Mouse (Mus musculus) kidney, embryonic 14.5 days (tissue): ENCODE results near the gene Mkrn1. TPM values are rescaled to one million over a fixed set of nuclear protein-coding genes. Genes with fewer than 3 reads are reported as not detected.

Experiments used
- ATAC-seq: fragments of 200-750 bp; cut with Nextera tagmentation; 2 replicates; pipeline ENCODE4 v1.8.0; 2017; ENCODE audit warnings: moderate number of reproducible peaks, mild to moderate bottlenecking, moderate TSS enrichment, moderate library complexity; ENCODE audit not compliant: low FRiP score, low TSS enrichment
- H3K27ac ChIP-seq: fragments of 300-500 bp; sonication (generic); 2 replicates; pipeline ENCODE4 v1.5.1; 2014; ENCODE audit warnings: low read depth, mild to moderate bottlenecking, low read length, moderate library complexity, mixed read lengths
- H3K27me3 ChIP-seq: fragments of 300-500 bp; sonication (generic); 2 replicates; pipeline ENCODE4 v1.6.1; 2014; ENCODE audit warnings: mild to moderate bottlenecking, low read length; ENCODE audit not compliant: control insufficient read depth, insufficient read depth
- H3K36me3 ChIP-seq: fragments of 300-500 bp; sonication (generic); 2 replicates; pipeline ENCODE4 v1.6.1; 2014; ENCODE audit warnings: low read length, mixed read lengths; ENCODE audit not compliant: control insufficient read depth, insufficient read depth
- H3K4me1 ChIP-seq: fragments of 300-500 bp; sonication (generic); 2 replicates; pipeline ENCODE4 v1.6.1; 2014; ENCODE audit warnings: low read length, mixed read lengths; ENCODE audit not compliant: control insufficient read depth, insufficient read depth
- H3K4me2 ChIP-seq: fragments of 300-500 bp; sonication (generic); replicated peaks from 2 replicates; pipeline ENCODE4 v1.6.1; 2014; ENCODE audit warnings: low read depth, mild to moderate bottlenecking, low read length
- H3K4me3 ChIP-seq: fragments of 300-500 bp; sonication (generic); 2 replicates; pipeline ENCODE4 v1.5.1; 2014; ENCODE audit warnings: mild to moderate bottlenecking, low read length
- H3K9ac ChIP-seq: fragments of 300-500 bp; sonication (generic); 2 replicates; pipeline ENCODE4 v1.6.1; 2014; ENCODE audit warnings: low read depth, mild to moderate bottlenecking, low read length, moderate library complexity
- H3K9me3 ChIP-seq: fragments of 300-500 bp; sonication (generic); 2 replicates; pipeline ENCODE4 v1.6.1; 2016; ENCODE audit warnings: low read length; ENCODE audit not compliant: control insufficient read depth
- WGBS: fragments of 180-500 bp; shearing (Covaris S2); extraction: QIAGEN DNeasy Blood & Tissue Kit; methylation state at CpG from one replicate; pipeline ENCODE4 v1.1.7; 2014; 5-methylcytosine and 5-hydroxymethylcytosine counted together
- polyA plus RNA-seq: library from polyadenylated mRNA; unstranded; fragments of >200 nt; fragmentation: Nextera tagmentation; extraction: Ambion mirVana; gene quantifications from 2 replicates; pipeline ENCODE4 v1.2.1, GENCODE M21; 2014

Gene Mkrn1
- polyA plus RNA-seq, 1 experiment from 2014 or later, result 65.2 TPM

DNA sequence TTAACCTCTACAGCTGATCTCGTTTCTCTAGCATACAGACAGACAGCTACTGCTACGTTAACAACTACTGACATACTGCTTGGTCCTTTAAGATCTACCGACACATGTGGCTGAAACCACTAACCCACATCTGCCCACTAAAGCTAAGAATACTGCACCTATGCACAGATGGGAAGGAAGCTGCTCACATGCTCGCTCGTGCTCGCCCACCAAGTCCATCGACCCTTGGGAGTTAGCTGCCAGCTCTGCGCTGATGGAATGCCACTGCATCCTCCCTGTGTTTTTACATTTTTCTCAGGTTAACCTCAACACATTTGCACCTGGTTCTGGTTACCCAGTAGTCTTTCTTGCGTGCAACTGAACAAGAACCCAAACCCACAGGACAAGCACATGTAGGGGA lies 21.9 kb downstream of the Mkrn1 start:
- Histone ChIP-seq H3K27me3 (no peaks in the 10 kb centered on the region), H3K4me1 (peaks cover 4% of the 10 kb centered on the region; the same call in 1 of the 2 replicates), H3K36me3 (peaks cover 12% of the 10 kb centered on the region; the same call in 1 of the 2 replicates), H3K27ac (no peak overlapping the region), H3K4me2 (no peak overlapping the region), H3K9me3 (no peaks in the 10 kb centered on the region), H3K4me3 (no peak overlapping the region), H3K9ac (no peak overlapping the region)
- ATAC-seq, result no peak
- WGBS, result 91% methylated on average over 9 of the region's 9 CpGs

DNA sequence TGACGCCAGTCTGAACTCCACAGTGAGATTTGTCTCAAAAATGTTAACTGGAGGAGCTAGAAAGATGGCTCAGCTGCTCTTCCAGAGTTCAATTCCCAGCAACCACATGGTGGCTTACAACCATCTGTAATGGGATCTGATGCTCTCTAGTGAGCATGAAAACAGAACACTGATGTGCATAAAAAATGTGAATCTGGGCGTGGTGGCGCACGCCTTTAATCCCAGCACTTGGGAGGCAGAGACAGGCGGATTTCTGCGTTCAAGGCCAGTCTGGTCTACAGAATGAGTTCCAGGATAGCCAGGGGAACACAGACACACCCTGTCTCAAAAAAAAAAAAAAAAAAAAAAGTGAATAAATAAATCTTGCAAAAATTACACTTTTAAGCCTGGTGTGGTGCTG lies 23.2 kb downstream of the Mkrn1 start:
- no peak overlapping the region for H3K9ac ChIP-seq
- no peak for ATAC-seq
- H3K27me3 ChIP-seq, result no peaks in the 10 kb centered on the region
- no peak overlapping the region for H3K4me2 ChIP-seq
- peaks cover 4% of the 10 kb centered on the region; the same call in 1 of the 2 replicates for H3K4me1 ChIP-seq
- H3K4me3 ChIP-seq, result no peak overlapping the region
- no peak overlapping the region for H3K27ac ChIP-seq
- 95% methylated on average over 6 of the region's 6 CpGs for WGBS
- H3K9me3 ChIP-seq, result no peaks in the 10 kb centered on the region
- peaks cover 12% of the 10 kb centered on the region; the same call in 1 of the 2 replicates for H3K36me3 ChIP-seq

- Histone ChIP-seq H3K27ac (no peak overlapping the region), H3K36me3 (peaks cover 12% of the 10 kb centered on the region; the same call in 1 of the 2 replicates), H3K9ac (no peak overlapping the region), H3K27me3 (no peaks in the 10 kb centered on the region), H3K4me2 (no peak overlapping the region), H3K4me3 (no peak overlapping the region), H3K4me1 (peaks cover 4% of the 10 kb centered on the region; the same call in 1 of the 2 replicates), H3K9me3 (no peaks in the 10 kb centered on the region)
- no peak for ATAC-seq
- 51% methylated on average over 4 of the region's 4 CpGs for WGBS
Observed at GRCm38 (mm10) chr6:39395916-39396315, 24.3 kb downstream of the Mkrn1 start.

- WGBS, result 56% methylated on average over 4 of the region's 4 CpGs
- no peak overlapping the region for H3K4me3 ChIP-seq
- no peaks in the 10 kb centered on the region for H3K27me3 ChIP-seq
- peaks cover 4% of the 10 kb centered on the region; the same call in 1 of the 2 replicates for H3K4me1 ChIP-seq
- no peak overlapping the region for H3K4me2 ChIP-seq
- ATAC-seq, result no peak
- no peak overlapping the region for H3K27ac ChIP-seq
- H3K9me3 ChIP-seq, result no peaks in the 10 kb centered on the region
- H3K36me3 ChIP-seq, result peaks cover 12% of the 10 kb centered on the region; the same call in 1 of the 2 replicates
- no peak overlapping the region for H3K9ac ChIP-seq
Observed at GRCm38 (mm10) chr6:39395471-39395870, 24.8 kb downstream of the Mkrn1 start.

DNA sequence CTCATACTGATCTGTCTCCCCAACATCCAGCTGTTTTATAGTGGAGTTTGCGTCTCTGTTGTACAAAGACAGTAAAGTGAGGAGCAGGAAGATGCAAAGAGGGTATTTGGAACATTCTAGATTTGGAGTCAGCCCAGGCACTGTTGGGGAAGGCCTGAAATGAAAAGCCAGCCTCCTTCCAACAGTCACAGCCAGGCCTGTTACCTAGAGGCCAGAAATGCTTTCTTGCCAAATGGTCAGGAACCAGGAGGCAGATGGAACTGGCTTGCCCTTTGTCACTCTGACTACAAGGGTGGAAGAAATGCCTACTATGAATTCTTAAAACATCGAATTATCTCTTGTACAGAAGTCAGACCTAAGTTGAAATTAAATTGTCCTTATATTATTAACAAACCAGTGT lies 30.3 kb downstream of the Mkrn1 start:
- H3K27me3 ChIP-seq, result no peaks in the 10 kb centered on the region
- H3K4me1 ChIP-seq, result no peaks in the 10 kb centered on the region
- H3K4me3 ChIP-seq, result no peak overlapping the region
- H3K9ac ChIP-seq, result no peak overlapping the region
- H3K27ac ChIP-seq, result no peak overlapping the region
- no peak for ATAC-seq
- no peak overlapping the region for H3K4me2 ChIP-seq
- no peaks in the 10 kb centered on the region for H3K36me3 ChIP-seq
- 89% methylated on average over 2 of the region's 2 CpGs for WGBS
- no peaks in the 10 kb centered on the region for H3K9me3 ChIP-seq

GRCm38 (mm10) chr6:39381125-39381880 lies 39.0 kb downstream of the Mkrn1 start, which contains the start of gene Rab19:
Gene Rab19, plus strand, starts transcription at chr6:39381175.
- WGBS, result 5% methylated on average over 20 of the region's 20 CpGs
- Histone ChIP-seq H3K4me1 (0 out of 2 replicates have a peak, but pooled peaks cover 5% of the 10 kb centered on the region), H3K9me3 (no peaks in the 10 kb centered on the region), H3K4me3 (peak within 1 kb of the TSS; percentile 33), H3K27me3 (peaks cover 2% of the 10 kb centered on the region; the same call in 1 of the 2 replicates), H3K9ac (peak within 1 kb of the TSS; percentile 37; the same call in 1 of the 2 replicates), H3K36me3 (no peaks in the 10 kb centered on the region), H3K4me2 (peak within 1 kb of the TSS; percentile 54), H3K27ac (no peak within 1 kb of the TSS)
- no peak for ATAC-seq

GRCm38 (mm10) chr6:39380276-39380675 lies 40.0 kb downstream of the Mkrn1 start:
- Histone ChIP-seq H3K27ac (no peak overlapping the region), H3K9ac (no peak overlapping the region), H3K36me3 (no peaks in the 10 kb centered on the region), H3K27me3 (peaks cover 2% of the 10 kb centered on the region; the same call in 1 of the 2 replicates), H3K9me3 (no peaks in the 10 kb centered on the region), H3K4me2 (no peak overlapping the region), H3K4me3 (no peak overlapping the region), H3K4me1 (0 out of 2 replicates have a peak, but pooled peaks cover 7% of the 10 kb centered on the region)
- WGBS, result 88% methylated on average over 3 of the region's 3 CpGs
- no peak for ATAC-seq

- Histone ChIP-seq H3K9me3 (no peaks in the 10 kb centered on the region), H3K27ac (no peak overlapping the region), H3K9ac (no peak overlapping the region), H3K36me3 (no peaks in the 10 kb centered on the region), H3K27me3 (peaks cover 2% of the 10 kb centered on the region; the same call in 1 of the 2 replicates), H3K4me1 (0 out of 2 replicates have a peak, but pooled peaks cover 7% of the 10 kb centered on the region), H3K4me2 (no peak overlapping the region), H3K4me3 (no peak overlapping the region)
- WGBS, result 70% methylated on average over 8 of the region's 8 CpGs
- no peak for ATAC-seq
Observed at GRCm38 (mm10) chr6:39379749-39380148, 40.5 kb downstream of the Mkrn1 start.

- Histone ChIP-seq H3K4me2 (no peak overlapping the region), H3K9me3 (no peaks in the 10 kb centered on the region), H3K9ac (no peak overlapping the region), H3K27me3 (peaks cover 2% of the 10 kb centered on the region; the same call in 1 of the 2 replicates), H3K27ac (no peak overlapping the region), H3K36me3 (peaks cover 5% of the 10 kb centered on the region; the same call in 1 of the 2 replicates), H3K4me1 (0 out of 2 replicates have a peak, but pooled peaks cover 7% of the 10 kb centered on the region), H3K4me3 (no peak overlapping the region)
- 61% methylated on average over 4 of the region's 4 CpGs for WGBS
- ATAC-seq, result no peak
Observed at GRCm38 (mm10) chr6:39379224-39379623, 41.0 kb downstream of the Mkrn1 start.
